Mouse (Mus musculus) CH12.LX (cell line): ENCODE data around the gene BC048403. TPM values are rescaled to one million over a fixed set of nuclear protein-coding genes. Genes with fewer than 3 reads are reported as not detected.

Experiments
- DNase-seq: peaks from one replicate; pipeline ENCODE4 v3.0.0-alpha.2; 2013; ENCODE audit errors: extremely low read depth
- H3K27ac ChIP-seq: 2 replicates; pipeline ENCODE4 v1.5.1; 2012; ENCODE audit warnings: low read depth, mild to moderate bottlenecking, control low read depth, moderate library complexity; ENCODE audit not compliant: insufficient read depth
- H3K27me3 ChIP-seq: replicated peaks from 2 replicates; pipeline ENCODE3; 2012; ENCODE audit warnings: inconsistent platforms
- H3K36me3 ChIP-seq, 2 experiments: replicated peaks in 1 of 2; 2 replicates each; pipeline versions ENCODE3 to v1.6.1; 2012; ENCODE audit warnings: inconsistent platforms in 1 of 2, low read length in 1 of 2, mild to moderate bottlenecking in 1 of 2, mixed read lengths in 1 of 2, moderate library complexity in 1 of 2; ENCODE audit not compliant: control insufficient read depth in 1 of 2, insufficient read depth in 1 of 2
- H3K4me1 ChIP-seq, 2 experiments: 2 replicates each; pipeline ENCODE4 v1.6.1; 2012; ENCODE audit warnings: inconsistent platforms in 1 of 2, moderate library complexity in 1 of 2; ENCODE audit not compliant: insufficient read depth in 2 of 2, control insufficient read depth in 1 of 2
- H3K4me2 ChIP-seq: 2 replicates; pipeline ENCODE4 v1.6.1; 2012; ENCODE audit warnings: low read depth, mild to moderate bottlenecking, control low read depth; ENCODE audit not compliant: poor library complexity, insufficient read depth, severe bottlenecking
- H3K4me3 ChIP-seq, 3 experiments: fragments of 150-350 bp in 1 of 3; sonication (generic) in 1 of 3; replicated peaks in 1 of 3; 2 replicates each; pipeline versions ENCODE3 to v1.5.1; 2011 to 2012; ENCODE audit warnings: low read depth in 2 of 3, low read length in 2 of 3, mild to moderate bottlenecking in 2 of 3, moderate library complexity in 2 of 3, control low read depth in 1 of 3, improper control_type of control experiment in 1 of 3, inconsistent platforms in 1 of 3, mixed read lengths in 1 of 3; ENCODE audit not compliant: poor library complexity in 1 of 3
- H3K79me2 ChIP-seq: replicated peaks from 2 replicates; pipeline ENCODE4 v1.6.1; 2012; ENCODE audit warnings: mild to moderate bottlenecking, moderate library complexity; ENCODE audit not compliant: control insufficient read depth, poor library complexity, insufficient read depth, severe bottlenecking; ENCODE audit errors: extremely low read depth
- H3K9ac ChIP-seq: 2 replicates; pipeline ENCODE4 v1.6.1; 2012; ENCODE audit warnings: low read depth, mild to moderate bottlenecking, control low read depth, moderate library complexity; ENCODE audit not compliant: insufficient read depth
- H3K9me3 ChIP-seq: replicated peaks from 2 replicates; pipeline ENCODE3; 2012; ENCODE audit warnings: low read length, inconsistent platforms, mixed read lengths
- BHLHE40 ChIP-seq: IDR thresholded peaks from 2 replicates; pipeline ENCODE4 v1.6.1; 2011; ENCODE audit warnings: mild to moderate bottlenecking, low read depth, low read length, improper control_type of control experiment
- CHD1 ChIP-seq: IDR thresholded peaks from 2 replicates; pipeline ENCODE4 v1.6.1; 2012; ENCODE audit warnings: low read depth, low read length, improper control_type of control experiment, inconsistent platforms
- CHD2 ChIP-seq: IDR thresholded peaks from 2 replicates; pipeline ENCODE4 v1.6.1; 2011; ENCODE audit warnings: low read length, improper control_type of control experiment
- CTCF ChIP-seq, 2 experiments: IDR thresholded peaks in 1 of 2; conservative IDR thresholded peaks in 1 of 2; 2 replicates each; pipeline ENCODE4 v1.5.1; 2011 to 2012; ENCODE audit warnings: low read depth in 2 of 2, low read length in 2 of 2, improper control_type of control experiment in 1 of 2, inconsistent platforms in 1 of 2, mild to moderate bottlenecking in 1 of 2, moderate library complexity in 1 of 2
- ETS1 ChIP-seq: conservative IDR thresholded peaks from 2 replicates; pipeline ENCODE4 v1.6.1; 2012; ENCODE audit warnings: low read depth, mild to moderate bottlenecking, inconsistent platforms, low read length, improper control_type of control experiment, moderate library complexity
- GABPA ChIP-seq: IDR thresholded peaks from 2 replicates; pipeline ENCODE4 v1.6.1; 2012; ENCODE audit warnings: low read depth, low read length, improper control_type of control experiment, inconsistent platforms; ENCODE audit not compliant: insufficient replicate concordance
- IRF4 ChIP-seq: IDR thresholded peaks from 2 replicates; pipeline ENCODE4 v1.6.1; 2014; ENCODE audit warnings: low read depth, mild to moderate bottlenecking, inconsistent platforms, low read length, improper control_type of control experiment
- JUN ChIP-seq: IDR thresholded peaks from 2 replicates; pipeline ENCODE4 v1.6.1; 2011; ENCODE audit warnings: low read depth, mild to moderate bottlenecking, low read length, improper control_type of control experiment, moderate library complexity; ENCODE audit not compliant: insufficient read depth
- JUND ChIP-seq: conservative IDR thresholded peaks from 2 replicates; pipeline ENCODE4 v1.6.1; 2011; ENCODE audit warnings: low read depth, low read length, improper control_type of control experiment
- MAFK ChIP-seq: IDR thresholded peaks from 2 replicates; pipeline ENCODE4 v1.6.1; 2011; ENCODE audit warnings: low read length, improper control_type of control experiment; ENCODE audit not compliant: insufficient replicate concordance
- MAX ChIP-seq: IDR thresholded peaks from 2 replicates; pipeline ENCODE4 v1.6.1; 2011; ENCODE audit warnings: low read length, improper control_type of control experiment
- MAZ ChIP-seq: IDR thresholded peaks from 2 replicates; pipeline ENCODE4 v1.6.1; 2012; ENCODE audit warnings: low read depth, mild to moderate bottlenecking, inconsistent platforms, low read length, improper control_type of control experiment, moderate library complexity
- MXI1 ChIP-seq: IDR thresholded peaks from 2 replicates; pipeline ENCODE4 v1.6.1; 2011; ENCODE audit warnings: mild to moderate bottlenecking, low read depth, low read length, improper control_type of control experiment
- MYC ChIP-seq: IDR thresholded peaks from 2 replicates; pipeline ENCODE4 v1.6.1; 2011; ENCODE audit warnings: low read depth, mild to moderate bottlenecking, improper control_type of control experiment, low read length
- NRF1 ChIP-seq: IDR thresholded peaks from 2 replicates; pipeline ENCODE4 v1.6.1; 2014; ENCODE audit warnings: low read depth, mild to moderate bottlenecking, inconsistent platforms, low read length, improper control_type of control experiment, moderate library complexity
- PAX5 ChIP-seq: IDR thresholded peaks from 2 replicates; pipeline ENCODE4 v1.6.1; 2012; ENCODE audit warnings: low read length, inconsistent platforms, mixed read lengths
- RAD21 ChIP-seq: IDR thresholded peaks from 2 replicates; pipeline ENCODE4 v1.6.1; 2011; ENCODE audit warnings: low read depth, mild to moderate bottlenecking, low read length, improper control_type of control experiment, moderate library complexity
- RCOR1 ChIP-seq: conservative IDR thresholded peaks from 2 replicates; pipeline ENCODE4 v1.6.1; 2012; ENCODE audit warnings: low read depth, mild to moderate bottlenecking, inconsistent platforms, low read length, improper control_type of control experiment
- SIN3A ChIP-seq: IDR thresholded peaks from 2 replicates; pipeline ENCODE4 v1.6.1; 2012; ENCODE audit warnings: low read length, improper control_type of control experiment, inconsistent platforms
- TBP ChIP-seq: conservative IDR thresholded peaks from 2 replicates; pipeline ENCODE4 v1.6.1; 2011; ENCODE audit warnings: low read depth, low read length, improper control_type of control experiment
- TCF12 ChIP-seq: IDR thresholded peaks from 2 replicates; pipeline ENCODE4 v1.6.1; 2014; ENCODE audit warnings: low read depth, mild to moderate bottlenecking, inconsistent platforms, low read length, improper control_type of control experiment
- USF2 ChIP-seq: conservative IDR thresholded peaks from 2 replicates; pipeline ENCODE4 v1.6.1; 2011; ENCODE audit warnings: low read depth, low read length, improper control_type of control experiment
- ZKSCAN1 ChIP-seq: IDR thresholded peaks from 2 replicates; pipeline ENCODE4 v1.6.1; 2012; ENCODE audit warnings: low read depth, inconsistent platforms, low read length, improper control_type of control experiment, borderline replicate concordance
- ZMIZ1 ChIP-seq: IDR thresholded peaks from 2 replicates; pipeline ENCODE4 v1.6.1; 2012; ENCODE audit warnings: low read depth, mild to moderate bottlenecking, inconsistent platforms, low read length, improper control_type of control experiment
- ZNF384 ChIP-seq: IDR thresholded peaks from 2 replicates; pipeline ENCODE4 v1.6.1; 2012; ENCODE audit warnings: low read depth, low read length, improper control_type of control experiment, inconsistent platforms
- dilution Hi-C: fragments of 300-500 bp; cut with MboI; formaldehyde crosslinking; loops from 2 replicates; pipeline ENCODE4 v1.14.3; 2020; ENCODE audit warnings: low sequenced_read_pairs; ENCODE audit not compliant: extremely low pct_unique_long_range_greater_than_20kb, extremely low pct_ligation_motif_present
- in situ Hi-C: fragments of 300-500 bp; cut with MboI; formaldehyde crosslinking; loops from 3 replicates; pipeline ENCODE4 v1.14.3; 2019; ENCODE audit warnings: low sequenced_read_pairs, low pct_ligation_motif_present, low pct_unique_long_range_greater_than_20kb, mixed read lengths
- polyA plus RNA-seq: library from polyadenylated mRNA; unstranded; fragments of >175 nt; gene quantifications from 2 replicates; pipeline ENCODE4 v1.2.1, GENCODE M21; 2012; ENCODE audit warnings: low read depth; ENCODE audit not compliant: insufficient read length
- total RNA-seq, 2 experiments: library from RNA; depleted of rRNA; stranded (reverse); fragments of 300-350 nt in 1 of 2; fragments of >200 nt in 1 of 2; gene quantifications; 2 replicates each; pipeline ENCODE4 v1.2.3; 2012 to 2014

The BC048403 gene
- total and polyA plus RNA-seq, 3 experiments = 2.2 to 11.9 (median 4.0) TPM

DNA sequence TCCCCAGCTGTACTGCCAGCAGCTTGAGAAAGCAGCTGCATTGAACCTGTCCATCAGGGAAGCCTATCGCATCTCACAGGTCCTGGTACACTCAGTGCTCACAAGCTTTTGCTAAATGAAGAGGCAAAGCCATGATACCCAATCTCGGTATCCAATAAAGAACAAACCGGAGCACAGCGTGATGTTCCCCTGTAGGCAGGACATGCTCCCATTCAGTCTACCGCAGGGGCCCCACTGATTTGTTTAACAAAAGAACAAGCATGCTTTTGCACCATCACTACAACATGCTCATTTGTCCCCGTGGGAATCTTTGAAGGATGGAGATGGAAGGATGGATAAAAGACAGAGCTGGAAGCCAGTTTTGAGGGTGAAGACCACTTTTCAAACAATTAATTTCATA lies 50.3 kb downstream of the BC048403 start:
- no peaks in the 10 kb centered on the region for H3K79me2 ChIP-seq
- no peak overlapping the region for H3K4me3 ChIP-seq
- no peaks in the 10 kb centered on the region for H3K9me3 ChIP-seq
- no peak for DNase-seq
- H3K36me3 ChIP-seq = no peaks in the 10 kb centered on the region
- TF ChIP-seq NRF1 (no peak), RCOR1 (no peak), MXI1 (no peak), PAX5 (no peak), MAZ (no peak), MYC (no peak), IRF4 (no peak), ZMIZ1 (no peak), ZKSCAN1 (no peak), CTCF (conservative IDR thresholded peaks at IDR 0.05 in 1 of 2, IDR thresholded peaks at IDR 0.05 in 1 of 2; ENCODE audit: low read depth in 2 of 2, low read length in 2 of 2) (no peak), RAD21 (no peak), MAFK (no peak), ZNF384 (no peak), MAX (no peak), CHD2 (no peak)
- no peaks in the 10 kb centered on the region for H3K27me3 ChIP-seq
- dilution Hi-C loops = no loop called here
- peaks cover 4 to 23% of the 10 kb centered on the region in 2 experiments; a peak in 3 of 4 replicates for H3K4me1 ChIP-seq
- no peak overlapping the region for H3K27ac ChIP-seq
- H3K4me2 ChIP-seq = peak overlapping the region; percentile 7; the same call in 1 of the 2 replicates
- H3K9ac ChIP-seq = no peak overlapping the region
- in situ Hi-C loops = no loop called here

DNA sequence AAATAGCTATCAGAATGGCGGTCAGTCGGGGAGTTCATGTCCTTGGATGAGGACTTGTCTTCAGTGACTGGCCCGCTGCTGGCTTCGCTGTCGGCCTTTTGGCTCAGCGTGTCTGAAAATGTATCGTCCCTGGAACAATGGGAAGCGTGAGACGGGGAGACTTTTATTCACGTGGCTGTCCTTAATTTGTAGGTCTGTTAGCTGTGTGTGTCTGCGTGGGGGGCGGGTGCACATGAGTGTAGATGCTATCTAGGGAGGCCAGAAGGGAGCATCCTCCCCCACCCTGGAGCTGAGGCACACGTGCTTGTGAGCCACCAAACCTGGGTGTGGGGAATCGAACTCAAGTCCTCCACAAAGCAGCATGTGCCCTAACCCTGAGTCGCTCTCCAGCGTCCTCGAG lies 52.9 kb downstream of the BC048403 start:
- dilution Hi-C loops (no loop called here), in situ Hi-C loops (no loop called here)
- no peaks in the 10 kb centered on the region for H3K36me3 ChIP-seq
- H3K4me3 ChIP-seq = no peak overlapping the region
- H3K27me3 ChIP-seq = no peaks in the 10 kb centered on the region
- H3K9me3 ChIP-seq = no peaks in the 10 kb centered on the region
- no peak overlapping the region for H3K9ac ChIP-seq
- peaks cover 7 to 28% of the 10 kb centered on the region in 2 experiments for H3K4me1 ChIP-seq
- no peak for DNase-seq
- no peak overlapping the region for H3K4me2 ChIP-seq
- no peak overlapping the region for H3K27ac ChIP-seq
- no peak for TF ChIP-seq ZNF384
- TF ChIP-seq USF2 = no peak
- TF ChIP-seq RAD21 = no peak
- TF ChIP-seq SIN3A = no peak
- no peak for TF ChIP-seq TBP
- TF ChIP-seq JUN = no peak
- no peak for TF ChIP-seq CHD2
- no peak for TF ChIP-seq TCF12
- TF ChIP-seq MAX = no peak
- no peak for TF ChIP-seq CTCF (conservative IDR thresholded peaks at IDR 0.05 in 1 of 2, IDR thresholded peaks at IDR 0.05 in 1 of 2; ENCODE audit: low read depth in 2 of 2, low read length in 2 of 2)
- no peak for TF ChIP-seq JUND
- no peak for TF ChIP-seq ETS1
- no peak for TF ChIP-seq MXI1
- no peak for TF ChIP-seq CHD1
- no peak for TF ChIP-seq BHLHE40
- no peak for TF ChIP-seq GABPA
- TF ChIP-seq RCOR1 = no peak
- H3K79me2 ChIP-seq = no peaks in the 10 kb centered on the region
